Mouse (Mus musculus): Measurements from ENCODE around the gene Ybx2.

Gene Ybx2

GRCm38 (mm10) chr11:69935137-69935879 lies at the start of gene Ybx2:
Gene Ybx2 (plus strand): TSS chr11:69935796.
- DNase-seq (ENCODE audit: low read depth, low spot score) = no peak

- peak; percentile 45 for DNase-seq (ENCODE audit: low read depth, low spot score)
Measured at GRCm38 (mm10) chr11:69886907-69887635, 48.5 kb upstream of the Ybx2 start.

GRCm38 (mm10) chr11:69891482-69891881 lies 44.1 kb upstream of the Ybx2 start:
- DNase-seq (ENCODE audit: low read depth, low spot score) = no peak

- DNase-seq (ENCODE audit: low read depth, low spot score) = no peak
Measured at GRCm38 (mm10) chr11:69894671-69895070, 40.9 kb upstream of the Ybx2 start.

- DNase-seq (ENCODE audit: low read depth, low spot score) = no peak
Measured at GRCm38 (mm10) chr11:69895291-69895690, 40.3 kb upstream of the Ybx2 start, which contains the start of gene Acap1. Gene Acap1 (minus strand): TSS chr11:69895539.

GRCm38 (mm10) chr11:69899870-69900269 lies 35.7 kb upstream of the Ybx2 start:
- DNase-seq (ENCODE audit: low read depth, low spot score) = no peak

GRCm38 (mm10) chr11:69900471-69901405 lies 34.9 kb upstream of the Ybx2 start, which contains the start of the genes 2810408A11Rik and Neurl4:
Gene 2810408A11Rik (minus strand): TSS chr11:69900987.
Gene Neurl4 (plus strand): TSS chr11:69901072.
- peak; percentile 96 for DNase-seq (ENCODE audit: low read depth, low spot score)

- peak; percentile 97 for DNase-seq (ENCODE audit: low read depth, low spot score)
Measured at GRCm38 (mm10) chr11:69901406-69901846, 34.2 kb upstream of the Ybx2 start.

GRCm38 (mm10) chr11:69901993-69902392 lies 33.6 kb upstream of the Ybx2 start:
- peak; percentile 30 for DNase-seq (ENCODE audit: low read depth, low spot score)

GRCm38 (mm10) chr11:69902972-69903371 lies 32.6 kb upstream of the Ybx2 start:
- DNase-seq (ENCODE audit: low read depth, low spot score) = no peak

GRCm38 (mm10) chr11:69904311-69904710 lies 31.3 kb upstream of the Ybx2 start:
- no peak for DNase-seq (ENCODE audit: low read depth, low spot score)

- DNase-seq (ENCODE audit: low read depth, low spot score) = no peak
Measured at GRCm38 (mm10) chr11:69908645-69909044, 27.0 kb upstream of the Ybx2 start.

- DNase-seq (ENCODE audit: low read depth, low spot score) = no peak
Measured at GRCm38 (mm10) chr11:69909174-69909573, 26.4 kb upstream of the Ybx2 start.

- no peak for DNase-seq (ENCODE audit: low read depth, low spot score)
Measured at GRCm38 (mm10) chr11:69910177-69910576, 25.4 kb upstream of the Ybx2 start.

GRCm38 (mm10) chr11:69910781-69911560 lies 24.6 kb upstream of the Ybx2 start:
- DNase-seq (ENCODE audit: low read depth, low spot score) = no peak

- no peak for DNase-seq (ENCODE audit: low read depth, low spot score)
Measured at GRCm38 (mm10) chr11:69911701-69912100, 23.9 kb upstream of the Ybx2 start.

GRCm38 (mm10) chr11:69912716-69913530 lies 22.7 kb upstream of the Ybx2 start:
- peak; percentile 15 for DNase-seq (ENCODE audit: low read depth, low spot score)

GRCm38 (mm10) chr11:69913554-69914371 lies 21.8 kb upstream of the Ybx2 start, which contains the start of gene Gps2:
Gene Gps2 (plus strand): TSS chr11:69913888.
- peak; percentile 95 for DNase-seq (ENCODE audit: low read depth, low spot score)

- peak; percentile 83 for DNase-seq (ENCODE audit: low read depth, low spot score)
Measured at GRCm38 (mm10) chr11:69914372-69914764, 21.2 kb upstream of the Ybx2 start.

All from 3T3-L1 (cell line).